Comparison of ENCODE assay signal across 11 mouse cellular contexts in the genomic region with DNA sequence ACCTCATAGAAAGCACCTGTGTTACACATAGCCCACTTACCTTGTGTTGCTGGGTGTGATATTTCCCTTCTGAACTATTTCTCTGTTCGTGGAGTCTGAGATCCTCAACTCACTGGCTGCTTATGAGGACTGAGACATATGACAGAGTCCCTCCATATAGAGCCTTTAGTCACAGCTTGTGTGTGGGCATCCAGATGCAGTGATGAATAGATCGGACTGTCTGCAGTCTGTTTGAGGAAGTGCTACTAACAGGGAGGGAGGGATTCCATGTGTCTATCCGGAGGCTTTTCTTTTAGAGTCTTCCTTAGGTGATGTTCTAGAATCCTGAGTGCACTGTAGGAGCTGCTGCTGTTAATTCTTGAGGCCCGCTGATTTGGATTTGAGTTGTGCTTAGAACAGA.
DNase-seq lines count a peak whose midpoint lies in the region; ATAC-seq and TF ChIP-seq lines count a peak whose summit lies in the region.
"Had no signal": no experiment of that assay in that cellular context is flagged by ENCODE, and none has a peak within 500 bp of the region (broad histone marks: within the 10 kb centered on the region; RNA-seq: fewer than 3 reads in every experiment).

No protein-coding gene starts in this region.

- no peaks in the 10 kb centered on the region for H3K27me3 ChIP-seq in hindbrain, embryonic 14.5 days (ENCODE audit: control insufficient read depth, insufficient read depth, low read length)
- no peaks in the 10 kb centered on the region for H3K27me3 ChIP-seq in hindbrain, embryonic 11.5 days (ENCODE audit: control insufficient read depth, insufficient read depth, low read length)
- H3K27me3 ChIP-seq in midbrain, embryonic 14.5 days (ENCODE audit: control insufficient read depth, insufficient read depth, low read length), result no peaks in the 10 kb centered on the region
- H3K27me3 ChIP-seq in midbrain, embryonic 13.5 days, result no peaks in the 10 kb centered on the region
- H3K27me3 ChIP-seq in forebrain, postnatal 0 days (ENCODE audit: insufficient read depth, low read length), result no peaks in the 10 kb centered on the region
- H3K27me3 ChIP-seq in stomach, embryonic 16.5 days (ENCODE audit: control insufficient read depth, insufficient read depth, low read length), result no peaks in the 10 kb centered on the region

- DNase-seq in hindbrain, embryonic 14.5 days (ENCODE audit: low spot score), result no peak
- DNase-seq in hindbrain, embryonic 11.5 days (ENCODE audit: low spot score), result no peak
- no peak for DNase-seq in midbrain, embryonic 14.5 days
- no peak for DNase-seq in forebrain, postnatal 0 days
- DNase-seq in ovary, adult 18-20 months (ENCODE audit: low spot score), result no peak
- DNase-seq: adrenal gland, adult 8-10 months; liver, postnatal 0 days; lung, postnatal 36 days; thymus, adult 18-20 months had no signal

- H3K9me3 ChIP-seq in hindbrain, embryonic 14.5 days (ENCODE audit: control insufficient read depth, low read length), result no peaks in the 10 kb centered on the region
- no peaks in the 10 kb centered on the region for H3K9me3 ChIP-seq in hindbrain, embryonic 11.5 days (ENCODE audit: control insufficient read depth, low read length)
- H3K9me3 ChIP-seq in midbrain, embryonic 14.5 days (ENCODE audit: control insufficient read depth, low read length), result no peaks in the 10 kb centered on the region
- H3K9me3 ChIP-seq in midbrain, embryonic 13.5 days, result no peaks in the 10 kb centered on the region
- no peaks in the 10 kb centered on the region for H3K9me3 ChIP-seq in forebrain, postnatal 0 days (ENCODE audit: low read length)
- no peaks in the 10 kb centered on the region for H3K9me3 ChIP-seq in stomach, embryonic 16.5 days (replicated peaks; ENCODE audit: control insufficient read depth, low read length)

- H3K4me3 ChIP-seq in hindbrain, embryonic 14.5 days (replicated peaks; ENCODE audit: low read length), result no peak overlapping the region
- no peak overlapping the region for H3K4me3 ChIP-seq in hindbrain, embryonic 11.5 days (ENCODE audit: low read depth, low read length)
- H3K4me3 ChIP-seq in midbrain, embryonic 14.5 days (replicated peaks; ENCODE audit: low read depth, low read length), result no peak overlapping the region
- no peak overlapping the region for H3K4me3 ChIP-seq in midbrain, embryonic 13.5 days (replicated peaks)
- H3K4me3 ChIP-seq in forebrain, postnatal 0 days (ENCODE audit: low read depth, low read length), result no peak overlapping the region
- H3K4me3 ChIP-seq in stomach, embryonic 16.5 days (replicated peaks; ENCODE audit: low read length), result no peak overlapping the region

- no peak for ATAC-seq in hindbrain, embryonic 14.5 days (ENCODE audit: low FRiP score)
- ATAC-seq in hindbrain, embryonic 11.5 days (ENCODE audit: low FRiP score), result no peak
- no peak for ATAC-seq in midbrain, embryonic 14.5 days (ENCODE audit: low FRiP score, low TSS enrichment)
- ATAC-seq in midbrain, embryonic 13.5 days, result no peak
- ATAC-seq in forebrain, postnatal 0 days, result no peak
- ATAC-seq in stomach, embryonic 16.5 days (ENCODE audit: insufficient read depth, low FRiP score), result 0 out of 2 replicates have a peak, but pooled peaks have one; percentile 21
- ATAC-seq: liver, postnatal 0 days had no signal

- 39% methylated on average over 4 of the region's 4 CpGs for WGBS in hindbrain, embryonic 14.5 days
- WGBS in hindbrain, embryonic 11.5 days, result 49% methylated on average over 4 of the region's 4 CpGs
- WGBS in midbrain, embryonic 14.5 days, result 33% methylated on average over 4 of the region's 4 CpGs
- 42% methylated on average over 4 of the region's 4 CpGs for WGBS in midbrain, embryonic 13.5 days
- WGBS in forebrain, postnatal 0 days, result 32% methylated on average over 4 of the region's 4 CpGs
- WGBS in stomach, embryonic 16.5 days, result 58% methylated on average over 4 of the region's 4 CpGs

- no peaks in the 10 kb centered on the region for H3K36me3 ChIP-seq in hindbrain, embryonic 14.5 days (replicated peaks; ENCODE audit: control insufficient read depth, insufficient read depth)
- H3K36me3 ChIP-seq in hindbrain, embryonic 11.5 days (ENCODE audit: control insufficient read depth, insufficient read depth, low read length), result no peaks in the 10 kb centered on the region
- H3K36me3 ChIP-seq in midbrain, embryonic 14.5 days (ENCODE audit: control insufficient read depth, insufficient read depth, low read length), result no peaks in the 10 kb centered on the region
- H3K36me3 ChIP-seq in midbrain, embryonic 13.5 days, result no peaks in the 10 kb centered on the region
- H3K36me3 ChIP-seq in forebrain, postnatal 0 days (ENCODE audit: insufficient read depth), result no peaks in the 10 kb centered on the region
- no peaks in the 10 kb centered on the region for H3K36me3 ChIP-seq in stomach, embryonic 16.5 days (ENCODE audit: control insufficient read depth, insufficient read depth, low read length)

- TF ChIP-seq CTCF in forebrain, postnatal 0 days (IDR thresholded peaks at IDR 0.05; ENCODE audit: low read depth), result no peak

- H3K9ac ChIP-seq in hindbrain, embryonic 14.5 days, result no peak overlapping the region
- H3K9ac ChIP-seq in hindbrain, embryonic 11.5 days (ENCODE audit: low read depth, low read length), result no peak overlapping the region
- no peak overlapping the region for H3K9ac ChIP-seq in midbrain, embryonic 14.5 days (replicated peaks; ENCODE audit: low read length)
- no peak overlapping the region for H3K9ac ChIP-seq in midbrain, embryonic 13.5 days (replicated peaks)
- H3K9ac ChIP-seq in forebrain, postnatal 0 days, result no peak overlapping the region
- H3K9ac ChIP-seq in stomach, embryonic 16.5 days (ENCODE audit: low read length), result no peak overlapping the region
- H3K9ac ChIP-seq: liver, postnatal 0 days had no signal

- H3K27ac ChIP-seq in hindbrain, embryonic 14.5 days, result 0 out of 2 replicates have a peak overlapping the region, but pooled peaks have one; percentile 45
- no peak overlapping the region; the same call in 1 of the 2 replicates for H3K27ac ChIP-seq in hindbrain, embryonic 11.5 days (ENCODE audit: low read depth, low read length)
- 0 out of 2 replicates have a peak overlapping the region, but pooled peaks have one; percentile 5 for H3K27ac ChIP-seq in midbrain, embryonic 14.5 days (replicated peaks; ENCODE audit: low read depth, low read length)
- no peak overlapping the region for H3K27ac ChIP-seq in midbrain, embryonic 13.5 days
- H3K27ac ChIP-seq in forebrain, postnatal 0 days (ENCODE audit: low read depth, low read length), result peak overlapping the region; percentile 2; the same call in 1 of the 2 replicates
- no peak overlapping the region; the same call in 1 of the 2 replicates for H3K27ac ChIP-seq in stomach, embryonic 16.5 days (ENCODE audit: low read length)

- H3K4me2 ChIP-seq in hindbrain, embryonic 14.5 days (replicated peaks), result no peak overlapping the region
- no peak overlapping the region for H3K4me2 ChIP-seq in hindbrain, embryonic 11.5 days (replicated peaks; ENCODE audit: low read depth, low read length)
- H3K4me2 ChIP-seq in midbrain, embryonic 14.5 days (ENCODE audit: low read length), result no peak overlapping the region
- no peak overlapping the region for H3K4me2 ChIP-seq in midbrain, embryonic 13.5 days (replicated peaks)
- H3K4me2 ChIP-seq in forebrain, postnatal 0 days (ENCODE audit: low read depth), result no peak overlapping the region
- H3K4me2 ChIP-seq in stomach, embryonic 16.5 days (ENCODE audit: low read depth, low read length), result no peak overlapping the region

- H3K4me1 ChIP-seq in hindbrain, embryonic 14.5 days (replicated peaks; ENCODE audit: control insufficient read depth, insufficient read depth, low read length), result peaks cover 17% of the 10 kb centered on the region; the same call in 1 of the 2 replicates
- H3K4me1 ChIP-seq in hindbrain, embryonic 11.5 days (replicated peaks; ENCODE audit: control insufficient read depth, insufficient read depth, low read length), result peaks cover 4% of the 10 kb centered on the region; the same call in 1 of the 2 replicates
- peaks cover 13% of the 10 kb centered on the region for H3K4me1 ChIP-seq in midbrain, embryonic 14.5 days (ENCODE audit: control insufficient read depth, insufficient read depth, low read length)
- H3K4me1 ChIP-seq in midbrain, embryonic 13.5 days (replicated peaks), result peaks cover 28% of the 10 kb centered on the region
- peaks cover 4% of the 10 kb centered on the region; the same call in 1 of the 2 replicates for H3K4me1 ChIP-seq in forebrain, postnatal 0 days (ENCODE audit: insufficient read depth)
- peaks cover 9% of the 10 kb centered on the region for H3K4me1 ChIP-seq in stomach, embryonic 16.5 days (ENCODE audit: control insufficient read depth, insufficient read depth, low read length)

Comparison
In these comparisons a context has a peak if more than half of its experiments do, and no peak if none do; other contexts are left out.
1. H3K27ac ChIP-seq: peak in hindbrain, embryonic 14.5 days (single experiment), midbrain, embryonic 14.5 days (single experiment) and forebrain, postnatal 0 days (single experiment); none in hindbrain, embryonic 11.5 days (single experiment), midbrain, embryonic 13.5 days (single experiment) and stomach, embryonic 16.5 days (single experiment).